Mouse (Mus musculus) lung, postnatal 0 days (tissue): ENCODE data around the gene Acot2.

Experiments used
- CTCF ChIP-seq: IDR thresholded peaks from 2 replicates; pipeline ENCODE4 v1.5.1; 2016; ENCODE audit warnings: antibody characterized with exemption, mild to moderate bottlenecking
- EP300 ChIP-seq: IDR thresholded peaks from 2 replicates; pipeline ENCODE4 v1.6.1; 2016; ENCODE audit warnings: antibody characterized with exemption, mild to moderate bottlenecking, control low read depth

DNA sequence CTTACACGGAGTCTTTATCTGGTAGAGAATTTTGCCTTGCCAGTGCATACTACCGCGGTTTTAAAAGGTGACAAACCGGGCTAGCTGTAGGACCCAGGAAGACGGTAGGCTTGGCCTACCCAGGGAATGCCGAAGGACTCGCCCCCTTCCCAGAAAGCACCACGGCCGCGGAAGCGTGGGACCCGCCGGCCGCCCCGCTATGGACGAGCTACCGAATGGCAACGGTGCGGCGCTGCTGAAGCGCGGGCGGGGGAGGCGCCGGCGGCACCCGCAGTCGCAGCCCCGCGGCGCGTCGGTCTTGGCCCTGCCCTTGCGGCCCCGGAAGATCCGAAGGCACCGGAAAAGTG, 37.2 kb upstream of the Acot2 start, which contains the start of gene Riox1:
- TF ChIP-seq EP300 (peak; percentile 35; the same call in 1 of the 2 replicates), CTCF (no peak)
